Mouse (Mus musculus) limb, embryonic 14.5 days (tissue): ENCODE measurements around the gene Zbtb37. TPM values are rescaled to one million over a fixed set of nuclear protein-coding genes. Genes with fewer than 3 reads are reported as not detected.

Source experiments
- ATAC-seq: fragments of 200-750 bp; cut with Nextera tagmentation; 2 replicates; pipeline ENCODE4 v1.8.0; 2017; ENCODE audit warnings: low read depth, moderate number of reproducible peaks, moderate TSS enrichment; ENCODE audit not compliant: low FRiP score
- DNase-seq: peaks from one replicate; pipeline ENCODE4 v3.0.0-alpha.2; 2015; ENCODE audit warnings: low spot score
- H3K27ac ChIP-seq: fragments of 300-500 bp; sonication (generic); replicated peaks from 2 replicates; pipeline ENCODE4 v1.5.1; 2014; ENCODE audit warnings: low read depth, mild to moderate bottlenecking, low read length, moderate library complexity, mixed read lengths
- H3K27me3 ChIP-seq: fragments of 300-500 bp; sonication (generic); 2 replicates; pipeline ENCODE4 v1.6.1; 2014; ENCODE audit warnings: low read length, mixed read lengths; ENCODE audit not compliant: control insufficient read depth, insufficient read depth
- H3K36me3 ChIP-seq: fragments of 300-500 bp; sonication (generic); 2 replicates; pipeline ENCODE4 v1.6.1; 2014; ENCODE audit warnings: mild to moderate bottlenecking, low read length, moderate library complexity, mixed read lengths; ENCODE audit not compliant: control insufficient read depth, insufficient read depth
- H3K4me1 ChIP-seq: fragments of 300-500 bp; sonication (generic); 2 replicates; pipeline ENCODE4 v1.6.1; 2014; ENCODE audit warnings: antibody characterized with exemption, low read length, mixed read lengths; ENCODE audit not compliant: control insufficient read depth, insufficient read depth
- H3K4me2 ChIP-seq: fragments of 300-500 bp; sonication (generic); replicated peaks from 2 replicates; pipeline ENCODE4 v1.6.1; 2014; ENCODE audit warnings: low read depth, mild to moderate bottlenecking, low read length, moderate library complexity; ENCODE audit not compliant: severe bottlenecking
- H3K4me3 ChIP-seq: fragments of 300-500 bp; sonication (generic); replicated peaks from 2 replicates; pipeline ENCODE4 v1.5.1; 2014; ENCODE audit warnings: low read length
- H3K9ac ChIP-seq: fragments of 300-500 bp; sonication (generic); 2 replicates; pipeline ENCODE4 v1.6.1; 2014; ENCODE audit warnings: mild to moderate bottlenecking, low read depth, low read length, moderate library complexity; ENCODE audit not compliant: severe bottlenecking
- H3K9me3 ChIP-seq: fragments of 300-500 bp; sonication (generic); 2 replicates; pipeline ENCODE4 v1.6.1; 2016; ENCODE audit warnings: low read length; ENCODE audit not compliant: control insufficient read depth
- POLR2A ChIP-seq: fragments of 200-500 bp; IDR thresholded peaks from 2 replicates; pipeline ENCODE4 v1.8.0; 2012; ENCODE audit warnings: inconsistent platforms, mild to moderate bottlenecking, moderate library complexity, borderline replicate concordance; ENCODE audit not compliant: insufficient read depth, insufficient read length; ENCODE audit errors: extremely low read depth
- WGBS: fragments of 180-500 bp; shearing (Covaris S2); extraction: QIAGEN DNeasy Blood & Tissue Kit; methylation state at CpG from one replicate; pipeline ENCODE4 v1.1.7; 2014; 5-methylcytosine and 5-hydroxymethylcytosine counted together
- polyA plus RNA-seq, 2 experiments: library from polyadenylated mRNA; depleted of rRNA in 1 of 2; stranded (reverse) in 1 of 2; unstranded in 1 of 2; fragments of >200 nt; fragmentation: Nextera tagmentation in 1 of 2; extraction: Ambion mirVana in 1 of 2; gene quantifications; 2 replicates each; pipeline versions ENCODE4 v1.2.1 to v1.2.3; 2012 to 2014

Zbtb37 gene
- polyA plus RNA-seq, 2 experiments, result 5.2 to 6.9 TPM

DNA sequence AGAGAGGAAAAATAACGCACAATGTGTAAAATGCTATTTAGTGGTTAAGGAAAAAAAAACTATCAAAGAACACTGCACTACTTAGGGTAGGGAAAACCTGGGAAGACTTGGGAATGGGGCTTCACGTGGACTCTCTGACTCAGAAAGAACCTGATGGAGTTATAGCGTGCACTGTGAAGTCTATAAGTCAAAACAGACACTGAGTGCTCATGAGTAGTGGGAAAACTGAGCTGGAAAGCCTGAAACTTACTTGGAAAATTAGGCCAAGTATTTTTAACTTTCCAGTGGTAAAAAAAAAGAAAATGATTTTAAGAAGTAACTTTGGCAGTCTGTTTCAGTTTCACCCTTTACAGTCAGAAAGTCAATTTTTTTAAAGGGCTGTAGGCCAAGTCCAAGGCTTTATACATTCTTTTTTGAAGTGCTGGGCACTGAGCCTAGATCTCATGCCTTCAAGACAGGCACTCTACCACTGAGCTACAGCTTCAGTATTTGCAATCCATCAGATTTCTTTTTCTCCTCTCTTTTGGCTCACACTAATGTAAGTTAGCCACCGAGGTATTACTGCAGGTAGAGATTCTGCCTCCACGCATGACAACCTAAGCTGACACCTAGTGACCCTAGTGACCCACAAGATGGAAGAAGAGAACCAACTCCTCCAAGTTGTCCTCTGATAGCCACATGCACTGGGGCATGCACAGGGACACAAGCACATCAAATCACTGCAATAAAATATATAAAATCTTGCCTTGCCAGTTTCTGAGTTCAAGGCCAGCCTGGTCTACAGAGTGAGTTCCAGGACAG lies 9.0 kb downstream of the Zbtb37 start:
- H3K36me3 ChIP-seq, result peaks cover 20% of the 10 kb centered on the region
- no peaks in the 10 kb centered on the region for H3K27me3 ChIP-seq
- no peak overlapping the region for H3K9ac ChIP-seq
- peak; percentile 67 for ATAC-seq
- no peak overlapping the region for H3K4me2 ChIP-seq
- H3K4me1 ChIP-seq, result 0 out of 2 replicates have a peak, but pooled peaks cover 3% of the 10 kb centered on the region
- peak overlapping the region; percentile 21 for H3K27ac ChIP-seq
- no peak overlapping the region for H3K4me3 ChIP-seq
- TF ChIP-seq POLR2A, result no peak
- WGBS, result 63% methylated on average over 5 of the region's 5 CpGs
- peak; percentile 83 for DNase-seq
- H3K9me3 ChIP-seq, result no peaks in the 10 kb centered on the region

DNA sequence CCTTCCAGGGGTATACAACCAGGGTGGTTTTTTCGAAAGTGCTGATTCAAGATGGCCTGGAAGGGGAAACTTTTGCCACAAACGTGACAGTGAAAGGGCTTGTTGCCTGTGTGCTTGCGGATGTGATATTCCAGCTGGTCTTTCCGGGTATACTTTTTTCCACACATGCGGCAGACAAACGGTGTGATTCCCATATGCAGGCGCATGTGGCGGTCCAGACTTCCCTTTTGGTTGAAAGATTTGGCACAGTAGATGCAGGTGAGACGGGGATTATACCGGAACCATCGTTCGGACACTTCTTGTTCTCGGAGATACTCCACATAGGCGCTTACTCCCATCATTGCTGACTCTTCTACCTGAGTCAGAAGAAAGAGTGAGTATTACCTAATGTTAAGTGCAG lies 14.6 kb downstream of the Zbtb37 start:
- H3K4me1 ChIP-seq, result no peaks in the 10 kb centered on the region
- no peaks in the 10 kb centered on the region for H3K9me3 ChIP-seq
- no peak for ATAC-seq
- 95% methylated on average over 14 of the region's 14 CpGs for WGBS
- H3K4me2 ChIP-seq, result no peak overlapping the region
- H3K27ac ChIP-seq, result no peak overlapping the region
- no peaks in the 10 kb centered on the region for H3K27me3 ChIP-seq
- DNase-seq, result no peak
- H3K36me3 ChIP-seq, result peaks cover 37% of the 10 kb centered on the region
- no peak overlapping the region for H3K9ac ChIP-seq
- H3K4me3 ChIP-seq, result no peak overlapping the region
- TF ChIP-seq POLR2A, result no peak

DNA sequence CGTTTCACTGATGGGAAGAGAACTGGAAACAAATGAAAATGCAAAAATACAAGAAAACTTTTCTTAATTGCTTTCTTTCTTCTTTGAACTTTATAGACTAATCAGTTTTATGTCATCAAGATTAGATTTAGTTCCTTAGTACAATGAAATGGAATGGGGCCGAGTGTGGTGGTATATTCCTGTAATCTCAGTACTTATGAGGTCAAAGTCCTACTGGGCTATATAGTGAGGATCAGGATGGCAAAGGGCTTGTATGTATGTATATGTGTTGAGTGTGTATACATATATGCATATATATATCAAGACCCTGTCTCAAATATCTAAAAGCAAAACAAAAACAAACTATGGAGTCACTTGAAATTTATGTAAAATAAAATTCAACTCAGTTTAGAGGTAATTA lies 18.3 kb downstream of the Zbtb37 start:
- DNase-seq (no peak), ATAC-seq (no peak)
- Histone ChIP-seq H3K9me3 (no peaks in the 10 kb centered on the region), H3K27ac (no peak overlapping the region), H3K4me3 (no peak overlapping the region), H3K4me1 (0 out of 2 replicates have a peak, but pooled peaks cover 1% of the 10 kb centered on the region), H3K27me3 (no peaks in the 10 kb centered on the region), H3K4me2 (no peak overlapping the region), H3K36me3 (peaks cover 51% of the 10 kb centered on the region), H3K9ac (no peak overlapping the region)
- TF ChIP-seq POLR2A, result no peak
- 75% methylated on average over 2 of the region's 2 CpGs for WGBS

DNA sequence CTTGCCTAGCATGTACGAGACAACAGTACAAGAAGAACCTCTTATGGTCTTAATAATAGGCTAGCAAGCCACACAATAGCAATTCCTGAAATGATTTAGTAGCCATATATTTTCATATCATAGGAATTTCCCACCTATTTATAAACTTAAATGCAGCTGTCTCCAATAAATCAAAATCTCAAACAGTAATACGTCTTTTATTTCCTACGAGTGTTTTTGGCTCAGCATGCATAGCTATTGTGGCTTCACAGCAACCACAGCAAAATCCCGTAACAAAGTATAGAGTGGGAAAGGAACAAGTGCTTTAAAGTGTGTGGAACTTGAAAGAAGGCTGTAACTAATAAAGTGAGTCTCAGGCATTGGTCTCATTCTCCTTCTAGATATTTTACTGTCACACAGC lies 24.2 kb downstream of the Zbtb37 start:
- no peak overlapping the region for H3K9ac ChIP-seq
- DNase-seq (peak; percentile 29), ATAC-seq (peak; percentile 60; the same call in 1 of the 2 replicates)
- 54% methylated on average over 4 of the region's 4 CpGs for WGBS
- peaks cover 17% of the 10 kb centered on the region for H3K36me3 ChIP-seq
- H3K4me2 ChIP-seq, result no peak overlapping the region
- 0 out of 2 replicates have a peak, but pooled peaks cover 6% of the 10 kb centered on the region for H3K4me1 ChIP-seq
- TF ChIP-seq POLR2A, result no peak
- no peaks in the 10 kb centered on the region for H3K27me3 ChIP-seq
- no peaks in the 10 kb centered on the region for H3K9me3 ChIP-seq
- H3K4me3 ChIP-seq, result no peak overlapping the region
- H3K27ac ChIP-seq, result no peak overlapping the region

DNA sequence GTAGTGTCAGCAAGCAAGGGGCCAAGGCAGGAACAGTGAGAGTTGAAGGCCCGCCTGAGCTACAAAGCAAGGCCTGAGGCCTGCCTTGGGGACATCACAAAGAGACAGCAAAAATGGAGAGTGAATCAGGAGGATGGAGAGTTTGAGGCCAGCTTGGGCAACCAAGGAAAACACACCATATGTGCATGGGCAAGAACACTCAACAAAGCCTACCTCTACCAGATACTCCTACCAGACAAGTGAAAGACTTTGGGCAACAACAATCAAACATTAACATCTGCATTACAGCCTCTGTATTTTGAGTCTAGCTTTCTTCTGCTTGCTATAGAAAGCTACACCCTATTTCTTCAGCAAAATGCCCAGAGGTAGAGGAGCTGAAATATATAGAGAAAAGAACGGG lies 26.6 kb downstream of the Zbtb37 start:
- H3K36me3 ChIP-seq, result peaks cover 17% of the 10 kb centered on the region
- DNase-seq (no peak), ATAC-seq (no peak)
- H3K4me3 ChIP-seq, result no peak overlapping the region
- H3K9me3 ChIP-seq, result no peaks in the 10 kb centered on the region
- H3K27ac ChIP-seq, result no peak overlapping the region
- no peak overlapping the region for H3K9ac ChIP-seq
- no peaks in the 10 kb centered on the region for H3K27me3 ChIP-seq
- H3K4me1 ChIP-seq, result 0 out of 2 replicates have a peak, but pooled peaks cover 6% of the 10 kb centered on the region
- no peak for TF ChIP-seq POLR2A
- no peak overlapping the region for H3K4me2 ChIP-seq
- 94% methylated on average over 2 of the region's 2 CpGs for WGBS

DNA sequence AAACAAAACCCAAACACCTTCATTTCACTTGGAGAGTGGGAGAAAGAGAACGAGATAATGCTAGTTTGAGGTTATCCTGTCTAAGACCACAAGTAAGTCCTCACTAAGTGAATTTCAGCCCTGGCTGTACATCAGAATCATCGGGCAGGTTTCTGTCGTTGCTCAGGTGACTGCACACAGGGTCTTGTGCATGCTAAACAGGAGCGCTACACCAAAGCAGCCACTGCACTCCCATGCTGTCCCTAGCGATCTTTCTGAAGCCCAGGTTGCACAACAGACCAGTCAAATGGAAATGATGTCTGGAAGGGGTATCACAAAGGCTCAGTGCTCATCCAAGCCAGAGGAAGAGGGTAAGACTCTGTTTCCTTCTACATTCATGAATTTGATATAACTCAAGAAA lies 28.2 kb downstream of the Zbtb37 start:
- Histone ChIP-seq H3K4me2 (no peak overlapping the region), H3K9me3 (no peaks in the 10 kb centered on the region), H3K27me3 (no peaks in the 10 kb centered on the region), H3K36me3 (peaks cover 7% of the 10 kb centered on the region; the same call in 1 of the 2 replicates), H3K9ac (no peak overlapping the region), H3K27ac (no peak overlapping the region), H3K4me3 (no peak overlapping the region), H3K4me1 (0 out of 2 replicates have a peak, but pooled peaks cover 6% of the 10 kb centered on the region)
- WGBS, result 82% methylated on average over 5 of the region's 5 CpGs
- DNase-seq (no peak), ATAC-seq (no peak)
- no peak for TF ChIP-seq POLR2A
